In the genomic region with DNA sequence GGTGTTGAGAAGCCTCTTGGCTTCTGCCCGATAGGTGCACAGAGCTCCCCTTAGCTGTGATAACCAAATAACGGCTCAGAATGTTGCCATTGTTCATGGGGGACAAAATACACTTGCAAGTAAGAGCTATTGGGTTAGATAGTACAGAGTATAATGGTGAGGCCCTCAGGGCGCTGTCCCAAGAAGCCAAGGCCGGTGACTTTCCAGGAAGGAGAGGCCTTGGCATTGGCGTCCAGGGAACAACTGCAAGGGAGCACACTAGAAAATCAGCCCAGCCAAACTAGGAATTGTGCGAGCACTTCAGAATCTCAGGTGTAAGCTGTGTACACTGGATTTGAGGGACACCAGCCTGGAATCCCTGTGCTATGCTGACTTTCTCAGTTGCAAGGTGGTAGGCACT, we compare ENCODE assay signal across 19 mouse cellular contexts.
"Had no signal": no experiment of that assay in that cellular context is flagged by ENCODE, and none has a peak within 500 bp of the region (broad histone marks: within the 10 kb centered on the region; RNA-seq: fewer than 3 reads in every experiment).

No protein-coding gene starts in this region.

- H3K9me3 ChIP-seq: kidney, embryonic 15.5 days; liver, embryonic 13.5 days; megakaryocyte, embryonic 14.5 days; midbrain, embryonic 15.5 days; neural tube, embryonic 12.5 days; neural tube, embryonic 15.5 days had no signal

- H3K4me2 ChIP-seq: kidney, embryonic 15.5 days; liver, embryonic 13.5 days; lung, embryonic 14.5 days; midbrain, embryonic 11.5 days; midbrain, embryonic 15.5 days; neural tube, embryonic 12.5 days; neural tube, embryonic 15.5 days had no signal

- H3K27ac ChIP-seq: kidney, embryonic 15.5 days; liver, embryonic 13.5 days; midbrain, embryonic 15.5 days; neural tube, embryonic 12.5 days; neural tube, embryonic 15.5 days; stomach, postnatal 0 days had no signal

- H3K4me3 ChIP-seq: kidney, embryonic 15.5 days; liver, embryonic 13.5 days; megakaryocyte, embryonic 14.5 days; midbrain, embryonic 15.5 days; neural tube, embryonic 12.5 days; neural tube, embryonic 15.5 days had no signal

- DNase-seq: kidney, adult 8-10 months; kidney, postnatal 10 days; kidney, postnatal 4 days; liver, embryonic 13.5 days; lung, embryonic 14.5 days; lung, postnatal 10 days; lung, postnatal 36 days; right cerebral cortex, adult 18-20 months; right cerebral cortex, postnatal 14 days; right cerebral cortex, postnatal 4 days; thymus, adult 2 months; thymus, postnatal 14 days had no signal

- H3K27me3 ChIP-seq: kidney, embryonic 15.5 days; liver, embryonic 13.5 days; midbrain, embryonic 15.5 days; neural tube, embryonic 12.5 days; neural tube, embryonic 15.5 days had no signal

- ATAC-seq: midbrain, embryonic 15.5 days had no signal

- H3K36me3 ChIP-seq: kidney, embryonic 15.5 days; liver, embryonic 13.5 days; midbrain, embryonic 15.5 days; neural tube, embryonic 15.5 days had no signal

- H3K9ac ChIP-seq: kidney, embryonic 15.5 days; liver, embryonic 13.5 days; lung, embryonic 14.5 days; midbrain, embryonic 15.5 days; neural tube, embryonic 12.5 days; neural tube, embryonic 15.5 days had no signal

- H3K4me1 ChIP-seq: liver, embryonic 13.5 days; megakaryocyte, embryonic 14.5 days; midbrain, embryonic 15.5 days; neural tube, embryonic 12.5 days; neural tube, embryonic 15.5 days had no signal
